Mouse (Mus musculus) frontal cortex, postnatal 10 days (tissue): ENCODE measurements at regions not wholly inside any gene's neighbourhood (a gene's known extent, or its start where the extent isn't known, plus 50 kb on each side); places are given as distances from the start of the nearest gene placed in this dataset.

Experiments
- DNase-seq, 2 experiments: peaks; one replicate each; pipeline ENCODE4 v3.0.0; 2022; ENCODE audit warnings: low spot score in 2 of 2, mixed read lengths in 1 of 2

DNA sequence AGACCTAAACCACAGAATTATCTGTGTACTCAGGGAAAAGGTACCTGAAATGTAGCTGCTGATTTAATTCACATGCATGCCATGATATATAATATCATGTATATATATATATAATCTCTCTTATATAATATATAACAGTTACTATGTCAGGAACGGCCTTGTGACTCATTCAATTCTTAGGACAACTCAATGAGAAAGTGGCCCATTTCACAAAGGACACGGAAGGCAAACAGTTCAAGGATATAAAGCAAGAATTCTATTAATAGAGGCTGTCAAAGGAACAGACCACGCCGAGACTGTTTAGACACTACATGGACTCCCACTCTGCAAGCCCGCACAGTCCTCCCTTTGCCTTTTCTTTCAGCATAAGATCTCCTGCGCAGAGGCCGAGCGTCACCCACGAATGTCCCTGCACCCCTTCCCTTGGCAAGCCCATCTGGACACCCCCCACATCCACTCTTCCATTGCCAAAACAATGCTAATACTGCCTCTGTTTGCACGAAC, 148.0 kb upstream of the Klf14 start:
- no peak for DNase-seq

DNA sequence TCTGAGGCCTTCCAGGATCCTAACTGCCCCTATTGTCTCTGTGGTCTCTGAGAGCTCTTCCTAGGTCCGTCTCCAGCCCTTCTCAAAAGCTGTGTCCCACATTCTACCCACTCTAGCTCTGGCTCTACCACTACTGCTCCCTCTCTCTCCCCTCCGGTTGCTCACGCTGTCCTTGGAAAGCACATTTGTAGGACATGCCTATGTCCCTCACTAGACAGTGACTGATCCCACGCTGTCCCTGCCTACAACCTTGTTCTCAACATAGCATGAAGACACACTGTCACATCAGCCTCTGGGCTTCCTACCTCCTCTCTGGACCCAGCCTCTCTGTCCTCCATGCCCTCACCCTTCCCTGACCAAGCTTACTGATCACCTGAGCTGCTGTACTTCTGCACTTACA, 148.5 kb upstream of the Klf14 start:
- DNase-seq: no peak

DNA sequence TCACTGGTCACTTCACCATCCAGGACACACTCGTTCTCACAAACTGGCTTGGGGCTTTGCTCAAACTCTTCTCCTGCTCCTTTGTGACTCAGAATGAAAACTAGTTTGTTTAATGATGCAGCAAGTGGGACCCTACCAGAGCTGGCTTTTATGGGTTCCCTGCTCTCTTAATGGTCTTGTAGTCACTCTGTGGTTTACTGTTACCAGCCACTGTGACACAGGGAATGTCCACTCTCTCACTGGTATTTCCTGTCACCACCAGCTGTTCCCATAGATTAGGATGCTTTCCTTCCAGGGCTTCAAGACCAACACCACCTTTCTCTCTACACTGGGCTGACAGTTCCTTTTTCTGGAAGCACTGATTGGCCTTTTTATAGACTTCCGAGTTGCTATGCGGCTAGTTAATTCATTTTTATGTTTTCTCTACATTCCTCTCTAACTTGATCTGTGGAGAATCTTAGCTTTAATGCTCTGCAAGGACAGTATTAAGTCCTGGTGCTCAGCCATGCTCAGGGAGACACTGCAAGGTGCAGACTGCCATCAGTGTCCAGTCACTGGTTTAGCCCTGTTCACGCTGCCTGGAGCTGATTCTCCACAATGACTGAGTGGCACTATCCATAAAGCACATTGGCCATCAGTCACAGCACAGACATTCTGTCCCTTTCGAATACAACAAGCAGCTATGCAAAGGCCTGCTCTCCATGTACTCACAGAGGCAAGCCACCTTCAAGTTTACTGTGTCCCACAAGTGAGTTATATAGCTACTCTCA, 149.2 kb upstream of the Klf14 start:
- DNase-seq: no peak

DNA sequence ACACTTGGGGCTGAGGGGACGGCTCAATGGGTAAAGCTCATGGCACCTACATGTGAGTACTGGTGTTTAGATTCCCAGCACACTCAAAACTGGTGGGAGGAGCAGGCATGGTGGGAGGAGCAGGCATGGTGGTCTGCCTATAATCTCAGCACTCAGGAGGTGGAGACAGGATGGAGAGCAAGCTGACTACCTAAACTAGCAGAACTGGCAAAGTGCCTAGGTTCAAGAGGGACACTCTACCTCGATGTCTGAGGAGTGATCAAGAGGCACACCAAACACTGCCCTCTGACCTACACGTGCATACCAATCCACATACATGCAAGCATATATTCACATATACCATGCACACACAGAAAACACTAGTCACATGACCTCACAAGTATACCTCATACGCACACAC, 150.7 kb upstream of the Klf14 start:
- no peak for DNase-seq

DNA sequence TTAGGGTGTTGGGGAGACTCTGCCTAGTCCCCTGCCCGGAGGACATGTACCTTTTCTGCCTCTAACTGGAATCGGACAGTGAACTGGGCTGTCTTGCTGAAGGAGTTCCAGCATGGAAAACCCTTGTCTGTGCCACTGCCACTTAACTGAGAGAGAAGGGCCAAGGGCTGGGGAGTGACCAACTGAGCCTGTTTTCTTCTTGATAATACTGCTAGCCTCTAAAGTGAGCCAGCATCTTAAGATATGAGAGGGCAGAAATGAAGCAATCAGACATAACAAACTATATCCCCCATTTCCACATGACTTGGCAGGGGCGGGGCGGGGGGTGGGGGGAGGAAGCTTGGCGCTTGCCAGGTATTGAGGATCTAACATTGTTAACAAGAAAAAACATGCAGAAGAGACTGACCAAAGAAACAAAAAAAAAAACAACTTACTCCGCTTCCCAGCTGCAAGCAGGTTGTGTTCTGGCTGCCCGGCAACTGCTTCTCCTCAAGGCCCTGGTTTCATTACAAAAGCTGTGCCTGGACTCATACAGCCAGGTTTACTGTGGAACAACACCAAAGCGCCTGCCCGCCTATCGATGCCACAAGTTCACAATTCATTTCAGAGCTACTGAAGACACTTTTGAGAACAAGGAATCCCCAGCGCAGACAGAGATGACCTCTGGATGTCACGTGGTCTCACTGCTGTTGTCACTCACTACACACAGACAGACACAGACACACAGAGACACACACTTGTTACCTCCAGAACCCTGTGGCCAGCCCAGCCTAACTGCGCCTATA, 153.6 kb upstream of the Klf14 start:
- DNase-seq: no peak

DNA sequence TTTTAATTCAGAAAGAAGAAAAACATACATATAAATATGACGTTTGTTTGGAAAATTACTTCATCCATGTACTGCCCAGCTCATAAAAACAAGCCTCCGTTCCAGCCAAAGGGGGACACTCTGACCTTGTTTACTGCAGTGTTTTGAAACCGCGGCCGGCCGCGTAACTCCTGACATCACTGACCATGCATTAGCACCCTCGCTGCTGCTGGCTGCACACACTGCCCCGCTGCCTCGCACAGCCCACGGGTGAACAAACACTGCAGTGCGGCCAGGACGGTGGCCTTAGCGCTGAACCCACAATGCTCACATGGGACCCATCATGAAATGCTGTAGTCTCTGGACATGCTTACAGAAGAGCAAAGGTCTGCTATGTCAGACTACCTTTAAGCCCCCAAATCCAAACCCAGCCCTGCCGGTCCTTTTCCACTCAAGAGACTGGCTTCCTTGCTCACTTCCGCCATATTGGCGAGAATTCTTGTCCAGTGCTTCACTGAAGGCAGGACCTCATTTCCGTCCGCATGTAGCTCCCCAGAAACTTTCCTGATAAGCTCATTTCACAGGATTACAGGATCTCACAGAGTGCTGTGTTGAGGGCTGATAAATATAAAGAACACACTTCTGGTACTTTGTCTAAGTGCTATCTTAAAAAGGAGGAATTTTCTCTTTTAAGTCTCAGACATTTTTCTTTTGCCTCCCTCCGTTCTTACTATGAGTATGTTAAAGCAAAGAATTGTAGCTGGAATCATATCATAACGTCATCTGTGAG, 154.9 kb upstream of the Klf14 start:
- DNase-seq: no peak

DNA sequence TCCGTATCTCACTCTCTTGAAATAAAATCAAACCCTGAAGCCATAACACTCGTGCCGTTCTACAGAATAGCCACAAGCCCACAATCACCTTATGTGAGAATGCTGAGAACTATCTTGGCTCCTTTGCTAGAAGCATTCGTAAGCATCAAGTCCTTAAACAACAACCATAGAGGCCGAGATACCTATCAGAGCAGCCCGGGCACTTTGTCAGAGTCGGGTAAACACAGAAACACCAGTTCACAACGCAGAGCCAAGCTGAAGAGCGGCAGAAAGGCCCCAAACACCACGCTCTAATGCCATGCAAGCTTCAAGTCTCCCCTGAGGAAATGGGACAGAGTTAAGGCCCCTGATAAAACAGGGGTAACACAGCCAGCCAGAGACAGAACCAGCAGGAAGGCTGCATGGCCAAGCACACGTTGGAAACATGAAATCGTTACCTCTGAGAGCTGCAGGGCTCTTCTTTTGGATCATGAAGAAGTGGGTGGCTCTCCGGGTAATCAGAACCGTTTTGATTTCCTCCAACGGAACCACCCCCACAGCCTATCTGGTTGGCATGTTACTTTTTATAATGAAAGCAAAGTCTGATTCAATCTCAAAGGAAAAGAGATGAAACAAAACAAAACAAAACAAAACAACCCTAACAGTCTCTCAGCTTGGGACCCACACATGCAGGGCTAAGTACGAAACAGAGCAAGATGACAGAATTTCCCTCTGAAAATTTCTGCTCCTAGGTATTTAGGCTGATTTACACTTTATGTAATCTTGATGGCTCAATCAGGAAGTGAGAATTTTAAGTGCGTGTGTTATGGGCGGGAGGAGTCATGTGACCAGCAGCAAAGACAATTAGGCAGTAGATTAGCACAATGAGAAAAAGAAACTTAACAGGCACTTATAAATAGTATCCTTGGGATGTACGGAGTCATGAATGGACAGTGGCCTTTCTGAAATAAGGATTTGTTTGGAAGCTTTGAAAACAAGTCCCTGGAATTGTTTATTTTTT, 155.8 kb upstream of the Klf14 start:
- DNase-seq: no peak

DNA sequence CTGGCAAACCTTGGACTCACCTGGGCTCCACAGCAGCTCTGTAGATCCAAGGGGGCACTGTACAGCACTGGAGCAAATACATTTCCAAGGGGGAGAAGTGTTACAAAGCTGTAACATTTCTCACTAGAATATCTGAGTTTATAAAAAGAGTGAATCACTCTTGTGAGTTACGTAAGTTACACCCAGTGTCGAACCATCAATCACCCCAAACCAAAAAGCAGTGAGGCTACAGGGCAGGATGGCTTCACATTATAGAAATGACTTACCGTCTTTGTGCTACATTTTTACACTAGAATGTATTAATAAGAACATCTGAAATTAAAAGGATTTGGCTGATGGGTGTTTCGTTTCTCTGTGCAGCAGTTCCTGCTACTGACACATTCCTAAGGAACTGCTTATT, 156.7 kb upstream of the Klf14 start:
- no peak for DNase-seq

DNA sequence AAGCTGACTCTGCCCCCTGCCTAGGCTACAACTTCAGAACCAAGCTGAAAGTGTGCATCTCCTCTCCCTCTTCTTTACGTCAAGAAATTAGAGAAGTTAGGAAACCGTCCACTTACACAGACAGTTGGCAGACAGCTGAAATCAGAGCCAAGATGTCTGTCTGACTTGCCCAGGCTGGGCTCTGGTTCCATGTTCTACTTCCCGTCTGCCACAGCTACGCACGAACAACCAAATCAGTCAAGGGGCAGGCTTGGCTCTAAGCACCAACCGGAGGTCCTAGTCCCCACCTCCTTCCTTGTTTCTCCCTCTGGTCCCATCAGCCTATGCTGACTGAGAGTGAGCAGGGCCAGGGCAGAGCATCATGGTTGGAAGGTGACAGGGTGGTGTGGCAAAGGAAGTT, 157.5 kb upstream of the Klf14 start:
- DNase-seq: no peak

DNA sequence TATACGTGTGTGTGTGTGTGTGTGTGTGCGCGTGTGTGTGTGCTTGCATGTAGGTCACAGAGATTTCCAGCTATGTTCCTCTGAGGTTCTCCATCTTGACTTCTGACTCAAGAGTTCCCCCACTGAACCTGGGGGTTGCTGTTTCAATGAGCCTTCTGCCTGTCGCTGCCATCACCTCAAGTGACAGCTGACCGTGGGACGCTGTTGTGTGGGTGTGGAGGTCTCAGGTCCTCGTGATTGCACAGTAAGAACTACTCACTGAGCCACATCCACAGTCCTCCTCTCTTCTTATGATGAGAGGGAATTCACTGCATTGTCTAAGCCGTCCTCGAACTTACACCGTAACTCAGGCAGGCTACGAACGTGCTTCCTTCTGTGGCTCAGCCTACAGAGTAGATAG, 158.8 kb upstream of the Klf14 start:
- DNase-seq: no peak

DNA sequence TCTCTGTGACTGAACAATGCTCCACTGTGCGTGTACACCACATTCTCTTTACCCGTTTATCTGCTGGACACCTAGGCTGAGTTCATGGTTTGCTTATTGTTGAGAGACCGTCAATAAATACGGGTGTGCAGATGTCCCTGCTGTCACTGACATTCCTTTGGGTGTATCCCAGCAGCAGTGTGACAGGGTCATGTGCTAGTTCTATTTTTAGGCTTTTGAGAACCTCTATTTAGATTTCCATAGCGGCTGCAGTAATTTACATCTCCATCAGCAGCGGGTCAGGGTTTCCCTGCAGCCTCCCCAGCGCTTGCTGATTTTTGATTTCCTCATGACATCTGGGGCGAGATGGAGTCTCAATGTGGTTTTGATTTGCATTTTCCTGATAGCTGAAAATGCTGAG, 162.1 kb upstream of the Klf14 start:
- DNase-seq: no peak

DNA sequence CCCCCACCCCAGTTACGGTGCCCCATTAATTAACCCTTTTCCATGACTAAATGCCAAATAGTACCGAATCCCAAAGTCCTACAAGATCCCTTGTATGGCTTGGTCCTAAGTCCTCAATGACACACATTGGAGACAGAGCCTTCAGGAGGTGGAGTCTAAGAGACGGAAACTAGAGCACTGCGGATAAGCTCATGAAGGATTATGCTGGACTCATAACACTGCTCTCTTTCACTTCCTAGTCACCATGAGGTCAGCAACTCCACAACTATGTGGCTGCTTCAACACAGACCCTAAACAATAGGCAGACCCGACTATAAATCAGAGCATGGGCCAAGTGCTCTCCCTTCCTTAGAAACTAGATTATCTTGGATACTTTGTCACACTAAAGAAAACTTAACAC, 164.0 kb upstream of the Klf14 start:
- DNase-seq: no peak

DNA sequence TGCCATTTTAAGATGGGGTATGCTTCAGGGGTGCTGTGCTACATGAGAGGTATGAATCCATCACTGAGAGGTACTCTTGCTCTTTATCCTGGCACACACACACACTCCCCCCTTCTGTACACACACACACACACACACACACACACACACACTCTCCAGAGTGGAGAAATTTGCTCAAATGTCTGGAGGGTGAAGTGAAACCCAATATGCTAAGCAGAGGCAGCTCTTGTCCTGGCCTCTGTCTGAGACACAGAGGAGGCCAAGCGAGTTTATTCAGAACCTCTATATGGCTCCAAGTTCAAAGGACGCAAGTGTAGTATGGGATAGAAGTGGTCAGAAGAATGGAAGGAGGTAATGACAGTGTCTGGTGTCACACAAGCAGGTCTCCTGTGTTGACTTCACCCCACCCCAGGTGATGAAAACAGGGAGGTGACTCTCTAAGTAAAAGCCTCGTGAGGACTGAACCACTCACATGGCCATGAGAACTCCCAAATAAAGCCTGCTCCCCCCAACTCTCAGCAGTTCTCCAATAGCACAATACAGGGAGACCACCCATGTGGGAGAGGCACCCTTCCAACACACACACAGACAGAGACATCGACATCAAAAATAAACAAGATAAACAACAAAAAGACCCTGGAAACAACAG, 164.6 kb upstream of the Klf14 start:
- DNase-seq: no peak

DNA sequence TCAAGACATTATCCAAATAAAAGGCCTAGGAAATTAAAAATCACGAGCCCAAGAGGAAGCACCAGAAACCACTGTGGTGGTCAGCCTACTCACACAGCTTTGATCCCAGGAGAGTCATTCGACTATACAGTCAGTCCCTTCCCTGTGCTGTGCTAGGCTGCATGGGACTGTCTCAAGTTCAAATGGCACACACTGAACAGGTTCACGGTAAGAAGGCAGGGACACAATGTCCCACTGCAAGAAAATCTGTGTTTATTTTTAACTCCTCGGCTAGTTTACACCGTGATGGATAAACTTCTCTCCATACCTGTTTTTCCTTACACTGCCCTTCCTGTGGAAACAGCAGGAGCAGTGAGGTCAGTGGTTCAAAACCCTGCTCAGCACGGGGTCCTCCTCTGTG, 165.2 kb upstream of the Klf14 start:
- no peak for DNase-seq

DNA sequence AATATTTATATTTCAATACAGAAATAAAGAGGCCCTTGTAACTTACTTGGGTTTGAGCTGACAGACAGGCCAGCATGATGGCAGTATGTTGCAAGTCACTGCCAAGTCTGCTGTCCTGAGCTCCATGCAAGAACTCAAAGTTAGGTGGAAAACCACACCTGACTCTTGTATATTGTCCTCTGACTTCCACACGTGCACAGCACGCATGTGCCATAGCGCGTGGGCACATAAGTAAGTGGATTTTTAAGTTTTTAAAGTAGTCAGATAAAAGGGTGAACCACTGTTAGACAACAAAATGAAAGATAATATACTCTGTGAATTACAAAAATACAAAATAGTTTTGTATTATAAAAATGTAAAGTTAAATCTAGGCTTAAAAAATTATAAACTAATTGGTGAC, 166.0 kb upstream of the Klf14 start:
- DNase-seq: no peak

DNA sequence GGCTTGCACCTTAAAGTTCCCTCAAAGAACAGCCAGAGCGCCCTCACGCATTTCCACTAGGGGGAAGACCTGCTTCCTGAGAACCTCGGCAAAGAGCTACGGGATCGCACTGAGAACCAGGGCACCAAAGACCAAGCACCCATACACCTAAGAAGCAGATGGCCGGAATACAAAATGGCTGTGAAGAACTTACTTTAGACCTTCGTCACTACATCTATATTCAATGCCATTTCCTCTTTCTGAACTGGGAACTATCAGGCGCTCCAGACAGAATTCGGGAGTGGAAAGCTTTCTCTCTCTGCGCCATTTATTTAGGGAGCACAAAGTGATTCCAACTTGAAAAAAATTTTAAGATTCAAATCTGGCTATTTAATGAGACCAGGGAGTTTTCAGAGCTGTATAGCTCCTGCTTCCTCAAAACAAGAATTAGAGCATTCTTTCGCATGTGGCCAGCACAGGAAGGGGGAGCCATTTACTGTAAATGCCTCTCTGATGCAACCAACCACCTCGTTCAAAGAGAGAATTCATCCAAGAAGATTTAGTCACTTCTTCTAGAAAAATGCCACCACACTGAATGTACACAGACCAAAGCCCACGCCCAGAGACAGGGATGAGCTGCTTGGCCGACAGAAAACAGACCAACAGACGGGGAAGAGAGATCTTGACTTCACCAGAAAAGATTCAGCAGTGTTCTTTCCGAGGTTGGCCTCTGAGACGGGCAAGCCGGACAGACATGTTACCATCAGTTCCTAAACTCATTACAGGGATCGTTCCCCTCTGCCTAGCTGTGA, 166.6 kb upstream of the Klf14 start:
- DNase-seq: no peak

DNA sequence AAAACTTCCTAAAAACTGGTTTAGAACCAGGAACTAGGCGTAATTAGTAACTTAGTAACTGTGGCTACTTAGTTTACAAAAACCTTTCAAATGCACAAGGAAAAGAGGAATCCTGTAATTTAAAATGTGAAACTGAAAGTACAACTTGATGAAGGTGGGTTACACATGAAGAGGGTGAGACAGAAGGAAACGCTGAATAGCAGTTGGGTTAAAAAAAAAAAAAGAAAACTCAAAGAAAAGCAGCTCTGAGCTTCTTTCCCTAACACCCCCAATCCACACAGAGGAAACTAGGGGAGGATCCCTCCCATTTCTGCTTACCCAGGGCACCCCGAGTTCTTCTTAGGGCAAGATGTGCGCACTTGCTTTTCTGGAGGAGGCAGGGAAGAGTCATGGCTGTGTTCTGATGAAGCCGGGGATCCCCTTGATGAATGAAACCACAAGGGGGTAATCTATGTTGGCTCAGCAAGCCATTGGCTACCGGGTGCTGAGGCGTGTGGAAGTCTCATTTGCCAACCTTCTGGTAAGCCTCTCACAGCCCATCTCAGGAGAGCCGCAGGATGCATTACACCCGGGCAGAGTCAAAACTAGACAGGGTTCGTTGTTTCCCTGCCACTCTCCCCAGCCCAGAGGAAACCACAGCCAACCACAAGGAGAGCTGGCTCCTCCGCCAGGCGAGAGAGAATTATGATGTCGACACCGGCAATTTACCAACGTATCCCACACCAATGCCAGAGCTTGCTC, 167.4 kb upstream of the Klf14 start:
- no peak for DNase-seq

DNA sequence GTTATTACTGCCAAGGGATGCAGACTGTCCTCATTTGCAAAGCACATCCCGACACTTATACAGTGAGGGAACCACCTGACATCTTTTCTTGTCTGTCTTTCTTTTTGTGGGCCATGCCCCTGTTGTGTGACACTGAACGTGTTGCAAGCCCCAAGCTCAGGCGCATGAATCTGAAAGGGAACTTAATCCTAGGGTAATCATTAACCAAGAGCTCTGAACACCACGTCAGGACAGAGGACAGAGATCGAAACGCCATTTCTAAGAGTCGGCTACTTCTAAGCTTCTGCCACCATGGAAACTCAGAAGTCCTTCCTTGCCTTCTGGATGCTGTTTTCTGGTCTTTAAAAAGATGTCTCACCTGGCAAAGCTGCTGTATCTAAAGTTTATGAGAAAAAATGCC, 170.3 kb upstream of the Klf14 start:
- no peak for DNase-seq

DNA sequence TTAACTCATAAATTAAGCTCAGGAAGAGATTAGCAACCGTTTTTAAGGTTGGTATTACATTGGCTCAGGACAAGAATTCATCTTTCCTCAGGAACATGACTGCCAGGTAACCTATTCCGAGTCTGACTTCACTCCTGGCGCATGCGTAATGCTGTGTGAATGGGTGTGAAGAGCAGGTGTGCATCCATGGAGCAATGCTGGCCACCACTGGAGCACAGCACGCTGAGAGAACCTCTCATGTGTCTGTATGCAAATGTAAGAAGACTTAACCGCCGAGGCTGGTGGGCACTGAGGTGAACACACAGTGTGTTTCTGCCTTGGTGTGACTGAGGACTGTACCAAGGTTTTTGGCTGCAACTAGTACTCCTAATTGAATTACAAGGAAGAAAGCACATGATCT, 171.1 kb upstream of the Klf14 start:
- DNase-seq: no peak
